Mouse (Mus musculus) heart, embryonic 16.5 days (tissue): ENCODE measurements around the gene Rbm33. TPM values are rescaled to one million over a fixed set of nuclear protein-coding genes. Genes with fewer than 3 reads are reported as not detected.

Experiments
- ATAC-seq: fragments of 200-750 bp; cut with Nextera tagmentation; replicated peaks from 2 replicates; pipeline ENCODE4 v1.8.0; 2017; ENCODE audit warnings: moderate number of reproducible peaks; ENCODE audit not compliant: insufficient read depth, low FRiP score; ENCODE audit errors: extremely low read depth
- H3K27ac ChIP-seq: fragments of 300-500 bp; sonication (generic); 2 replicates; pipeline ENCODE4 v1.5.1; 2014; ENCODE audit warnings: mild to moderate bottlenecking, low read length, control low read depth, moderate library complexity
- H3K27me3 ChIP-seq: fragments of 300-500 bp; sonication (generic); 2 replicates; pipeline ENCODE4 v1.6.1; 2014; ENCODE audit warnings: low read length, mixed read lengths; ENCODE audit not compliant: control insufficient read depth, insufficient read depth
- H3K36me3 ChIP-seq: fragments of 300-500 bp; sonication (generic); 2 replicates; pipeline ENCODE4 v1.6.1; 2014; ENCODE audit not compliant: control insufficient read depth, insufficient read depth
- H3K4me1 ChIP-seq: fragments of 300-500 bp; sonication (generic); 2 replicates; pipeline ENCODE4 v1.6.1; 2014; ENCODE audit warnings: low read length, mixed read lengths; ENCODE audit not compliant: control insufficient read depth, insufficient read depth
- H3K4me2 ChIP-seq: fragments of 300-500 bp; sonication (generic); 2 replicates; pipeline ENCODE4 v1.6.1; 2014; ENCODE audit warnings: low read depth, mild to moderate bottlenecking, control low read depth, low read length
- H3K4me3 ChIP-seq: fragments of 300-500 bp; sonication (generic); 2 replicates; pipeline ENCODE4 v1.5.1; 2014; ENCODE audit warnings: mild to moderate bottlenecking, control low read depth, low read length
- H3K9ac ChIP-seq: fragments of 300-500 bp; sonication (generic); 2 replicates; pipeline ENCODE4 v1.6.1; 2014; ENCODE audit warnings: low read length, control low read depth
- H3K9me3 ChIP-seq: fragments of 300-500 bp; sonication (generic); replicated peaks from 2 replicates; pipeline ENCODE4 v1.6.1; 2016; ENCODE audit warnings: low read length; ENCODE audit not compliant: control insufficient read depth
- WGBS: fragments of 180-500 bp; shearing (Covaris S2); extraction: QIAGEN DNeasy Blood & Tissue Kit; methylation state at CpG from one replicate; pipeline ENCODE4 v1.1.7; 2014; 5-methylcytosine and 5-hydroxymethylcytosine counted together
- polyA plus RNA-seq: library from polyadenylated mRNA; unstranded; fragments of >200 nt; fragmentation: Nextera tagmentation; extraction: Ambion mirVana; gene quantifications from 2 replicates; pipeline ENCODE4 v1.2.1, GENCODE M21; 2015

Rbm33 gene
- polyA plus RNA-seq, 1 experiment from 2014 or later, result 9.2 TPM

DNA sequence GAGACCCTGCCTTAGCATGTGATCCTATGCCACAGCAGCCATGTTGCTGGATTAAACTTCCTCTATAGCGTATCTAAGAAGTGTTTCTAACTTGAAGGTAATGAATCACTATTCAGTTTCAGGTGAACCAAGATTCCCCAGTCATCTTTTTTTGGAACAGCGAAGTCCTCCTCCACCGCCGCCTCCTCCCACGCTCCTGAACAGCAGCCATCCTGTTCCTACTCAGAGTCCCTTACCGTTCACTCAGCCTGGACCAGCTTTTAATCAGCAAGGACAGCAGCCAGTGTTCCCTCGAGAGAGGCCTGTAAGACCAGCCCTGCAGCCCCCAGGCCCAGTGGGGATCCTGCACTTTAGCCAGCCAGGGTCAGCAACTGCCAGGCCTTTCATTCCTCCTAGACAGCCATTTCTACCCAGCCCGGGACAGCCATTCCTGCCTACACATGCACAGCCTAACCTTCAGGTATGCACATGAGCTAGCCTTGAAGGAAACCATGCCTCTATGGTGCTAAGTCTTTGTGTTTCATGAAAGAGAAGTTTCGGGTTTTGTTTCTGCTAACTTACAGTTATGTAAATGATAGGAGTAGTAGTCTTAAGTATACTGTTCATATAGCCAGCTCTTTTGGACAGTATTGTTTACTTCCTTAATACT lies 70.7 kb downstream of the Rbm33 start:
- Histone ChIP-seq H3K4me3 (no peak overlapping the region), H3K9me3 (no peaks in the 10 kb centered on the region), H3K4me1 (no peaks in the 10 kb centered on the region), H3K27ac (no peak overlapping the region), H3K36me3 (peaks cover 43% of the 10 kb centered on the region), H3K27me3 (no peaks in the 10 kb centered on the region), H3K9ac (no peak overlapping the region), H3K4me2 (no peak overlapping the region)
- ATAC-seq, result no peak
- 81% methylated on average over 9 of the region's 9 CpGs for WGBS

DNA sequence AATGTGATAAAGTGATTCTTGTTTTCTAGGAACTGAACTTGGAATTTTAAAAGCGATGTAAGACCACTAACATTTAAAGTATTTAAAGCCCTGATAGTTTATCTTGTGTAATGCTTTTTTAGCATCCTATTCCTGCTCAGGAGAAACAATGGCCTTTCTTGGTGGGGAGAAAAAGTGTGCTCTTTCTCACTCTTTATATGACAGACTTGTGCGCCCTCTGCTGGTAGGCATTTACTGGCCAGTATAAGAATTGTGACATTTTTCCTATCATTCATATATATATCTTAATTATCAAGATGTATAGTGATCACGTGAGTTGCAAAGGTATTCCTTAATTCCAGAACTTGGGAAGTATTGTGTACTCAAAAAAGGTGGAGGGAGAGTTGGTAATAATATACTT lies 71.3 kb downstream of the Rbm33 start:
- Histone ChIP-seq H3K4me1 (no peaks in the 10 kb centered on the region), H3K4me3 (no peak overlapping the region), H3K36me3 (peaks cover 43% of the 10 kb centered on the region), H3K27ac (no peak overlapping the region), H3K9me3 (no peaks in the 10 kb centered on the region), H3K9ac (no peak overlapping the region), H3K4me2 (no peak overlapping the region), H3K27me3 (no peaks in the 10 kb centered on the region)
- ATAC-seq, result no peak
- 52% methylated on average over 3 of the region's 3 CpGs for WGBS

DNA sequence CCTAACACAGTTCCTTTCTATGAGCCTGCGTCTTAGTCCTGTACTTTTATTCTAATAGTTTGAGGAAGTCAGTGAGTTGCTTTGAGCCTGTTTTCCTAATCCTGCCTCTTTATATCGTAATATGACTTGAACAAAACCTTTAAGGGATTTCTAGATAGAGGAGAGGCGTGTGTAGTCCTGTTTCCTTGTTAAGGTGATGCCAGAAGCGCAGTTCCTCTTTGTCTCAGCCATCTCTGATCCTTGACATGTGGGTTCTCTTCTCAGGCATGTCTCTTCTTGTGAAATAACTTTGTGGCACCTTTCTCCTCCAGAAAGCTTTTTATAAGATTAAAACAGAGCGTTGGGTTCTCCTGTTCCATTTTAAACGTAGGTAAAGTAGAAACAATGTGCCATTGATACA lies 73.3 kb downstream of the Rbm33 start:
- Histone ChIP-seq H3K4me1 (no peaks in the 10 kb centered on the region), H3K9me3 (no peaks in the 10 kb centered on the region), H3K27me3 (no peaks in the 10 kb centered on the region), H3K9ac (no peak overlapping the region), H3K4me2 (no peak overlapping the region), H3K36me3 (peaks cover 51% of the 10 kb centered on the region), H3K4me3 (no peak overlapping the region), H3K27ac (no peak overlapping the region)
- no peak for ATAC-seq
- 97% methylated on average over 6 of the region's 6 CpGs for WGBS

DNA sequence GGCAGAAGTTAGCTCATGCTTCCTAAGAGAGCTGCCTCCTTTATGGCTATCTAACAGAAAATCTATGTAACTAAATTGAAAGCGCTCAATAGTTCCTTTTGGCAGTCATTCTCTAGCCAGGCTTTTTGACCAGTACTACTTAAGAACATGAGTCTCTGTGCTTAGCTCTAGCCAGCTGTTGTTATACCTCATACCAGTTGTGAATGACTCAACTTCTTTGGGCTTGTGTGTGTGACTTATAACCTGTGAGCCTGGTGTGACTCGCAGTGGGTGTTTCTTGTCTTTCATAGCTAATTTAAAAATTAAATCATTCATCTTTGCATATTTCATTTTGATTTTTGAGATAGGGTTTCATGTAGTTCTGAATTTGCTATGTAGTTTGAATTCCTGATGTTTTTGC lies 80.4 kb downstream of the Rbm33 start:
- peaks cover 22% of the 10 kb centered on the region for H3K4me1 ChIP-seq
- WGBS, result 93% methylated on average over 2 of the region's 2 CpGs
- peaks cover 27% of the 10 kb centered on the region for H3K36me3 ChIP-seq
- no peak overlapping the region for H3K27ac ChIP-seq
- no peak for ATAC-seq
- no peak overlapping the region for H3K4me3 ChIP-seq
- no peaks in the 10 kb centered on the region for H3K27me3 ChIP-seq
- no peak overlapping the region for H3K4me2 ChIP-seq
- H3K9ac ChIP-seq, result no peak overlapping the region
- no peaks in the 10 kb centered on the region for H3K9me3 ChIP-seq

DNA sequence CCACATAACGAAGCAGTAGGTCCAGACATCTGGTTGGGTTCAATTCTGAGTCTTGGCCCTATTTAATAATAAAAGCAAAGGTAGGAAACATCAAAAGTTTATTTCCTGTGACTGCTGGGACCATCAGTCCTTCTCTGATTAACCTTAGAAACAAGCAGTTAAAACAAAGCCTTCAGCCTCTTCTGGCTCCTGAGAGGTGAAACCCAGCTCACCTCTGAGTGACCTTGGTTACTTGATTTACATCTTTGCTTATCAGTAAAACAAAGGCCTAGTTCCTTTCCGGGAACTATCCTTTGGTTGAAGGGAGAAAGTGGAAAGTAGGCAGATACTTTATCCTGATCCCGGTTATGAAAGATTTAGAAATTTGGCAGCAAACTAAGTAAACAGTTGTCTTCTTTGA lies 81.8 kb downstream of the Rbm33 start:
- WGBS, result 54% methylated on average over 3 of the region's 3 CpGs
- Histone ChIP-seq H3K36me3 (peaks cover 25% of the 10 kb centered on the region), H3K9me3 (no peaks in the 10 kb centered on the region), H3K27me3 (no peaks in the 10 kb centered on the region), H3K9ac (no peak overlapping the region), H3K4me1 (peaks cover 26% of the 10 kb centered on the region), H3K4me2 (no peak overlapping the region), H3K4me3 (no peak overlapping the region), H3K27ac (no peak overlapping the region)
- ATAC-seq, result no peak

DNA sequence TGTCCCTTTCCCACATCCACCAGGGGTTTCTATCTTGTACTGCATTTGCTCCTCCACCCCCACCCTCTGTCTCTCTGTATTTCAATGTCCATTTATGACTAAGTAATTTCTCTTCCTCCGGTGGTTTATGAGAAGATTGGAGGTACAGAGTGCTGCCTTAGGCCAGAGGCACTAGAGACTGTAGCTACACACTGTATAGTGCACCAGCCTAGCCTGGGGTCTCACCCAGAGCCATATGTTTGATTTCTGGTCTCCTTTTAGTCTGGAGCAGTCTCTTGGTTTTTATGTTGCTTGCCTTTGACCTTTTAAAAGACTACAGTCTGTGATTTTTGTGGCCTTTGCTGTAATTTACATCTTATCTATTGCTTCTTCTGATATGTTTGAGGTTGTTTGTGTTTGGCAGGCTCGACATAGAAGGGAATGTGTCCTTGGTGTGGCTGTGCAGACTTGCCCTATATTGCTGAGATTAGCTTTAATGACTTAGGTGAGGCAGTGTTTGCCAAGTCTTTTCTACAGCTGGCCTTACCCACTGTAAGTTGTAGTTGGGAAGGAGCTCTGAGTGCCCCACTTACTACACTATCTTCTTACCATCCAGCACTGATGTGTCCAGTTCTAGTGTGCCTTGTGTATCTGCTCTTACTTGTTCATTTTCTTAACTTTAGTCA lies 82.7 kb downstream of the Rbm33 start:
- H3K27me3 ChIP-seq, result no peaks in the 10 kb centered on the region
- H3K9ac ChIP-seq, result no peak overlapping the region
- ATAC-seq, result no peak
- no peak overlapping the region for H3K4me2 ChIP-seq
- peak overlapping the region; percentile 18 for H3K27ac ChIP-seq
- no peak overlapping the region for H3K4me3 ChIP-seq
- no peaks in the 10 kb centered on the region for H3K9me3 ChIP-seq
- peaks cover 32% of the 10 kb centered on the region for H3K4me1 ChIP-seq
- WGBS, result 49% methylated on average over 2 of the region's 2 CpGs
- H3K36me3 ChIP-seq, result peaks cover 20% of the 10 kb centered on the region

DNA sequence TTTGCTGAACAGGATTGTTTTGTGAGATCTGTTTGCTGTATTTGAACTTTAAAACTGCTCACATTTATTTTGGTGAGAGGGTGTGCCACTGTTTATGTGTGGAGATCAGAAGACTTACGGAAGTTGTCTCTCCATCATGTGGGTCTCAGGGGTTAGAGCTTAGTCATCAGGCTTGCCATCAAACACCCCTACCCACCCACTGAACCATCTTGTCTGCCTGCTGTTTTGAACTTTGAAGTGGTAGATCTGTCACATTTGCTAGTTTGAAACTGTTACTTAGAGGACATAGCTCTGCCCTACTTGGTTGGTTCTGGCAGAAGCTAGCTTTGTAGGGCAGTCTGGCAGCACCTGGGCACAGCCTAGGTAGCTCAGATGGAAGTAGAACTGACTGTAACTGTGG lies 85.8 kb downstream of the Rbm33 start:
- Histone ChIP-seq H3K9ac (no peak overlapping the region), H3K4me1 (peaks cover 32% of the 10 kb centered on the region), H3K27me3 (no peaks in the 10 kb centered on the region), H3K4me3 (no peak overlapping the region), H3K27ac (no peak overlapping the region), H3K36me3 (peaks cover 9% of the 10 kb centered on the region; the same call in 1 of the 2 replicates), H3K4me2 (no peak overlapping the region), H3K9me3 (no peaks in the 10 kb centered on the region)
- no peak for ATAC-seq
- WGBS, result 88% methylated on average over 1 of the region's 1 CpGs

DNA sequence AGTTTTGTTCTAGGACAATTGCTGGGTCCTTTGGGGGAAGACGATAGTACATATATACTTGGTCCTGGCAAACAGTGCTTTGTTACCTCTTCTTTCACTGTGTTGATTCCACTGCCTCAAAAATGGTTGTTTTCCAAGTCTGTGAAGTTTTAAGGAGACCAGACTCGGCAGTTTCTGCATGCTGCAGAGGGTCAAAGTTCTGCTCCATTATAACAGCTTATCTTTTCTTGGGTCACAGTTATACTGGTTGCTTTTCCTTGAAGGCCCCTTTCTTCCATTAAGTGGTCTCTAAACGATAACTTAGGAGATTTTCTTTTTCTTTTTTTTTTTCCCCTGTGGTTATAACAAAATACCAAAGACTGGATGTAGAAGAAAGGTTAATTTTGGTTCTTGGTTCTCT lies 89.7 kb downstream of the Rbm33 start:
- Histone ChIP-seq H3K4me2 (no peak overlapping the region), H3K9me3 (no peaks in the 10 kb centered on the region), H3K9ac (no peak overlapping the region), H3K4me3 (no peak overlapping the region), H3K27me3 (no peaks in the 10 kb centered on the region), H3K27ac (no peak overlapping the region), H3K4me1 (peaks cover 10% of the 10 kb centered on the region), H3K36me3 (peaks cover 27% of the 10 kb centered on the region)
- ATAC-seq, result no peak
- WGBS, result 84% methylated on average over 3 of the region's 3 CpGs

DNA sequence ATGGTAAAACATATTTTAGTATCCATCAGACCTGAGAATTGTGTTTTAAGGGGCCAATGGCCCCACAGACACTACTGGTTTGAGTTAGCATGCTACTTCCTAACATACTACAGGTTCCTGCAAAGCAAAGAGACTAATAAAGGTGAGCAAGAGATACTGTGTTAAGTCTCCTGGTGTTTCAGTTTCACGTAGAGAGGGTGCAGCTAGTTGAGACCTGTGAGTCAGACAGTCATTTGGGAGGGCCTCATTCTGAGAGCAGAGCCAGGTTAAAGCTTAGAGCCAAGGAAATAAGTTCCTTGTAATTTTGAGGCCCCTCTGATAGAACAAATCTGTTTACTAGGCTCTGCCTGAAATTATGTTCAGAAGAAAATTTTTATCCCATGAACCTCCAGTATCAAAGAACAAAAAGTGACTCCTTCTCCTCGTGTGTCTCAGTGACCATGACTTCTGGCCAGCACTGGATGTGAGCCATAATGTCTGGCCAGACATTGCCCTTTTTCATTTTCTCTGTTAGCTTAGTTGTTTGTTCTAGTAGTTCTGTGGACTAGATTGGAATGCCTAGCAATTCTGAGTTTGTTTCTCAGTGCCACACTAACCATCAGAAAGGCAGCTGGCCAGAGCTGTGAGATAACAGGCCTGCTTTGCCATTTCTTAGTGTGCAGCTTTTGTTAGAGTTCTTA lies 95.2 kb downstream of the Rbm33 start:
- H3K9me3 ChIP-seq, result no peaks in the 10 kb centered on the region
- no peak overlapping the region for H3K27ac ChIP-seq
- H3K4me2 ChIP-seq, result no peak overlapping the region
- ATAC-seq, result no peak
- H3K9ac ChIP-seq, result no peak overlapping the region
- no peak overlapping the region for H3K4me3 ChIP-seq
- H3K27me3 ChIP-seq, result no peaks in the 10 kb centered on the region
- no peaks in the 10 kb centered on the region for H3K4me1 ChIP-seq
- peaks cover 62% of the 10 kb centered on the region for H3K36me3 ChIP-seq
- 70% methylated on average over 2 of the region's 2 CpGs for WGBS
